Mouse (Mus musculus) midbrain, embryonic 11.5 days (tissue): ENCODE data around the gene Tlcd1. TPM values are rescaled to one million over a fixed set of nuclear protein-coding genes. Genes with fewer than 3 reads are reported as not detected.

Source experiments
- ATAC-seq: fragments of 200-750 bp; cut with Nextera tagmentation; 2 replicates; pipeline ENCODE4 v1.8.0; 2017; ENCODE audit warnings: moderate TSS enrichment, moderate library complexity; ENCODE audit not compliant: low FRiP score
- DNase-seq: peaks from one replicate; pipeline ENCODE4 v3.0.0; 2015; ENCODE audit warnings: low spot score; ENCODE audit errors: missing footprints
- H3K27ac ChIP-seq: fragments of 300-500 bp; sonication (generic); 2 replicates; pipeline ENCODE4 v1.5.1; 2014; ENCODE audit warnings: low read depth, low read length
- H3K27me3 ChIP-seq: fragments of 300-500 bp; sonication (generic); 2 replicates; pipeline ENCODE4 v1.6.1; 2014; ENCODE audit warnings: mild to moderate bottlenecking, low read length, moderate library complexity, mixed read lengths; ENCODE audit not compliant: control insufficient read depth, insufficient read depth
- H3K36me3 ChIP-seq: fragments of 300-500 bp; sonication (generic); 2 replicates; pipeline ENCODE4 v1.6.1; 2014; ENCODE audit warnings: mild to moderate bottlenecking, low read length, moderate library complexity, mixed read lengths; ENCODE audit not compliant: control insufficient read depth, insufficient read depth
- H3K4me1 ChIP-seq: fragments of 300-500 bp; sonication (generic); 2 replicates; pipeline ENCODE4 v1.6.1; 2014; ENCODE audit warnings: low read length; ENCODE audit not compliant: control insufficient read depth, insufficient read depth
- H3K4me2 ChIP-seq: fragments of 300-500 bp; sonication (generic); 2 replicates; pipeline ENCODE4 v1.6.1; 2014; ENCODE audit warnings: mild to moderate bottlenecking, moderate library complexity
- H3K4me3 ChIP-seq: fragments of 300-500 bp; sonication (generic); 2 replicates; pipeline ENCODE4 v1.5.1; 2014; ENCODE audit warnings: low read depth, low read length
- H3K9ac ChIP-seq: fragments of 300-500 bp; sonication (generic); 2 replicates; pipeline ENCODE4 v1.6.1; 2014; ENCODE audit warnings: low read length
- H3K9me3 ChIP-seq: fragments of 300-500 bp; sonication (generic); 2 replicates; pipeline ENCODE4 v1.6.1; 2016; ENCODE audit warnings: low read length; ENCODE audit not compliant: control insufficient read depth
- WGBS: fragments of 180-500 bp; shearing (Covaris S2); extraction: QIAGEN DNeasy Blood & Tissue Kit; methylation state at CpG from one replicate; pipeline ENCODE4 v1.1.7; 2014; 5-methylcytosine and 5-hydroxymethylcytosine counted together
- polyA plus RNA-seq: library from polyadenylated mRNA; unstranded; fragments of >200 nt; fragmentation: Nextera tagmentation; extraction: Ambion mirVana; gene quantifications from 2 replicates; pipeline ENCODE4 v1.2.1, GENCODE M21; 2014

The Tlcd1 gene
- polyA plus RNA-seq, 1 experiment from 2014 or later: 7.9 TPM

GRCm38 (mm10) chr11:78163681-78164603 lies 12.6 kb upstream of the Tlcd1 start:
- DNase-seq (peak; percentile 97), ATAC-seq (peak; percentile 80)
- WGBS: under 1% methylated on average over 22 of the region's 22 CpGs
- H3K4me2 ChIP-seq: peak overlapping the region; percentile 75
- H3K9ac ChIP-seq: peak overlapping the region; percentile 96
- H3K4me1 ChIP-seq: peaks cover 26% of the 10 kb centered on the region
- no peaks in the 10 kb centered on the region for H3K27me3 ChIP-seq
- H3K36me3 ChIP-seq: peaks cover 20% of the 10 kb centered on the region
- peak overlapping the region; percentile 99 for H3K27ac ChIP-seq
- H3K4me3 ChIP-seq: peak overlapping the region; percentile 97
- H3K9me3 ChIP-seq: no peaks in the 10 kb centered on the region

- Histone ChIP-seq H3K4me2 (peak overlapping the region; percentile 75), H3K9me3 (no peaks in the 10 kb centered on the region), H3K27me3 (no peaks in the 10 kb centered on the region), H3K36me3 (peaks cover 18% of the 10 kb centered on the region), H3K27ac (peak overlapping the region; percentile 99), H3K4me3 (peak overlapping the region; percentile 97), H3K4me1 (peaks cover 26% of the 10 kb centered on the region), H3K9ac (peak overlapping the region; percentile 96)
- ATAC-seq (peak; percentile 6; the same call in 1 of the 2 replicates), DNase-seq (no peak)
- WGBS: under 1% methylated on average over 14 of the region's 14 CpGs
These were observed 11.9 kb upstream of the Tlcd1 start for GRCm38 (mm10) chr11:78164604-78164923.

GRCm38 (mm10) chr11:78164924-78165760 lies 11.4 kb upstream of the Tlcd1 start, which contains the start of gene Traf4:
TSS of gene Traf4 (minus strand) at chr11:78165589.
- Histone ChIP-seq H3K4me3 (peak within 1 kb of the TSS; percentile 97), H3K36me3 (peaks cover 17% of the 10 kb centered on the region), H3K4me1 (peaks cover 26% of the 10 kb centered on the region), H3K9ac (peak within 1 kb of the TSS; percentile 96), H3K4me2 (peak within 1 kb of the TSS; percentile 75), H3K9me3 (no peaks in the 10 kb centered on the region), H3K27me3 (no peaks in the 10 kb centered on the region), H3K27ac (peak within 1 kb of the TSS; percentile 99)
- ATAC-seq: peak; percentile 85
- peak; percentile 99 for DNase-seq
- under 1% methylated on average over 77 of the region's 78 CpGs for WGBS

- H3K4me1 ChIP-seq: peaks cover 26% of the 10 kb centered on the region
- ATAC-seq: peak; percentile 25
- 3% methylated on average over 16 of the region's 16 CpGs for WGBS
- H3K4me2 ChIP-seq: peak overlapping the region; percentile 75
- H3K36me3 ChIP-seq: peaks cover 12% of the 10 kb centered on the region
- peak overlapping the region; percentile 2; the same call in 1 of the 2 replicates for H3K27ac ChIP-seq
- H3K9me3 ChIP-seq: no peaks in the 10 kb centered on the region
- no peak for DNase-seq
- peak overlapping the region; percentile 96 for H3K9ac ChIP-seq
- no peaks in the 10 kb centered on the region for H3K27me3 ChIP-seq
- H3K4me3 ChIP-seq: peak overlapping the region; percentile 97
These were observed 10.8 kb upstream of the Tlcd1 start for GRCm38 (mm10) chr11:78165761-78166109.

- H3K4me3 ChIP-seq: peak overlapping the region; percentile 97; the same call in 1 of the 2 replicates
- no peak for DNase-seq
- H3K4me1 ChIP-seq: peaks cover 26% of the 10 kb centered on the region
These were observed 10.3 kb upstream of the Tlcd1 start for GRCm38 (mm10) chr11:78166161-78166560.

DNA sequence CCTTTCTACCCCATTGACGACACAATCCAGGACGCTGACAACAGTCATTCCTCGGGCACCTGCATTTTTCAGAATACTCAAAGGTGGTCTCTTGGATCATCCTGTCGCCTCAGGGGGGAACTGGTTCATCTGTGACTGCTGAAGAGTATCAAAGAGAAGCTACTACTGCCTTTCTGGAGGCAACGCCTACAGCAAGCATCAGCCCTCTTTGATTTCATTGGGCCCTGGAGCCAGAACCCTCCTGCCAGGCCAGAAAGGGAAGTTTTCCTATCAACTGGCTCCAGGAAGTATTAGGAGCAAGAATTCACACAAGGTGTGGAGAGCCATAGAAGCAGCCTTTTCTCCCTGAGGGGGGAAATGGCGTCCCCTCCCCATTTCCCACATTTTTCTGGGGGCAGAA lies 9.9 kb upstream of the Tlcd1 start:
- 70% methylated on average over 6 of the region's 6 CpGs for WGBS

More at GRCm38 (mm10) chr11:78166161-78166560, 10.3 kb upstream of the Tlcd1 start:
- Histone ChIP-seq H3K27ac (no peak overlapping the region), H3K9ac (peak overlapping the region; percentile 96), H3K4me2 (peak overlapping the region; percentile 75), H3K27me3 (no peaks in the 10 kb centered on the region), H3K9me3 (no peaks in the 10 kb centered on the region), H3K36me3 (peaks cover 8% of the 10 kb centered on the region)
- WGBS: 44% methylated on average over 4 of the region's 4 CpGs
- no peak for ATAC-seq

DNA sequence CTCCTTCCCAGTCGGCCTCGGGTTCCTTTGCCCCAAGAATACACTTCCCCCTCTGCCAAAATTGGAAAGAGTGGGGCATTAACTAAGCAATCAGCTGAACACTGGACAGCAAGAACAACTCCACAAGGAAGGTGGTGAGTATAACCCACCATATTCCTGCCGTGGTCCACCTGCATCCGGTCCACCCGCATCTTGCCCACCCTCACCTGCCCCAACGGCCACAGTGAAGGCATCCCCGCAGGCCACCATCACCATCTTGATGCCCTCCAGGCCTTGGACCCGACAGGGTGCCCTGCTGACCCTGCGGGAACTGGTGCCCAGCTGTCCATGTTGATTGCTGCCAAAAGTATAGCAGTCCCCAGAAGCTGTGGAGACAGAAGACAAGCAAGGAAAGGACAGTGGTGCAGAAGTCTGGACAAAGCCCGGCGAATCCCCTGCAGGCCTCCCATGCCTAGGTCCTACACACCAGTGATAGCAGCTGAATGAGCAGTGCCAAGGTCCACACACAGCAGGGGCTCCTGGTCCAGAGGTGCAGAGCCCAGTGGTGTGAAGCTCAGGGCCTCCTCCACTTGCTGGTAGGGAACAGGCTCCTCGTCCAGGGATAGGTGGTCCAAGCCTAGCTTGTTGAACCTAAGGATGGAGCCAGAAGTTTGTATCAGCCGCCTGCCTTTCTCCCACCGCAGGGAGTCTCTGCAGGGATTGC lies 9.1 kb upstream of the Tlcd1 start:
- WGBS: 87% methylated on average over 14 of the region's 14 CpGs
- Histone ChIP-seq H3K9me3 (no peaks in the 10 kb centered on the region), H3K27ac (no peak overlapping the region), H3K4me3 (no peak overlapping the region), H3K27me3 (no peaks in the 10 kb centered on the region), H3K36me3 (no peaks in the 10 kb centered on the region), H3K4me2 (no peak overlapping the region), H3K4me1 (peaks cover 21% of the 10 kb centered on the region), H3K9ac (no peak overlapping the region)
- ATAC-seq (no peak), DNase-seq (no peak)

More for the DNA sequence above, 9.9 kb upstream of the Tlcd1 start:
- no peaks in the 10 kb centered on the region for H3K9me3 ChIP-seq
- H3K27ac ChIP-seq: no peak overlapping the region
- peaks cover 26% of the 10 kb centered on the region for H3K4me1 ChIP-seq
- H3K4me2 ChIP-seq: no peak overlapping the region
- no peak for ATAC-seq
- no peak for DNase-seq
- peaks cover 6% of the 10 kb centered on the region; the same call in 1 of the 2 replicates for H3K36me3 ChIP-seq
- no peak overlapping the region for H3K9ac ChIP-seq
- H3K4me3 ChIP-seq: no peak overlapping the region
- no peaks in the 10 kb centered on the region for H3K27me3 ChIP-seq

GRCm38 (mm10) chr11:78168541-78169468 lies 7.7 kb upstream of the Tlcd1 start:
- WGBS: 58% methylated on average over 19 of the region's 19 CpGs
- H3K4me3 ChIP-seq: no peak overlapping the region
- no peaks in the 10 kb centered on the region for H3K27me3 ChIP-seq

More at GRCm38 (mm10) chr11:78168541-78169468, 7.7 kb upstream of the Tlcd1 start:
- H3K9me3 ChIP-seq: no peaks in the 10 kb centered on the region
- peaks cover 8% of the 10 kb centered on the region for H3K4me1 ChIP-seq
- no peak overlapping the region for H3K9ac ChIP-seq
- ATAC-seq: no peak
- no peak overlapping the region for H3K27ac ChIP-seq
- no peak overlapping the region for H3K4me2 ChIP-seq
- no peaks in the 10 kb centered on the region for H3K36me3 ChIP-seq
- DNase-seq: no peak
